Mouse (Mus musculus): ENCODE results near the gene Gzmm.

DNA sequence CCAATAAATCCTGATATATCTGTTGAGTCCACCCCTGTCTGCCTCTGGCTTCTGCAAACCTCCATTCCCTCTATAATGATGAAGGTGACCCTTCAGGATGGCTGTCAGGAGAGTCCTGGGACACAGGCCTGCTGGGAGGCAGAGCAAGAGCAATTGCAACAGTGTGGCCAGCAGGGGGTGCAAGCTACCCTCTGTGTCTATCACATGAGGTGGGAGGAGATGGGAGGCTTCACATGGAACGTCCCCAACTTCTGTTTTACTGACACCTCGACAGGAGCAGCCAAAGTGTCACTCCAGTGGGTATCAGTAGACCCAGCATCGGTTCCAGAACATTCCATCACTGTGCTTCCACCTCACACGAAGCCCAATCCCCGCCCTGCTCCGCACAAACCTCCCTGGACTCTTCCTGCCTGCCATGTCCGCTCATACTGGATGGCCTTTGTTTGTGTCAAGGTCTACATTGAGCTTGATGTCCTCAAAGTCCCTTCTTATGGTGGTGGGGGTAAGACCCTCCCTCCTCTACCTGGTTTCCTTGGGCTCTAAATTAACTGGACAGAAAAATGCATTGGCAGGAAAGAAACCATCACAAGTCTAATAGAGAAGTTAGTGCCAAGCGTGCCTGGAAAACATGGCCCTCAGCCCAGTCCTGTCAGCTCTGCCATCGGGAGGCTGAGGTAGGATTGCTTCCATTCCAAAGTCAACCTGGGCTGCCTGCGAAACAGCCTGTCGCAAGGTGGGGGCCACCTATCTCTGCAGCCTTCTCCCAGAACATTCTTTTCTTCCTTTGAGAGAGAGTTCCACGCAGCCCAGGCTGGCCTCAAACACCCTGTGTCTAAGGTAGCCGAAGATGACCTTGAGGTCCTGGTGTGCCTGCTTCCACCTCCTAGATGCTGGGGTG, 6.7 kb downstream of the Gzmm start:
- TF ChIP-seq CTCF (conservative IDR thresholded peaks at IDR 0.05; ENCODE audit: low read length) (peak; percentile 77), POU5F1 (IDR thresholded peaks at IDR 0.05; ENCODE audit: borderline replicate concordance, low read length) (no peak), NANOG (IDR thresholded peaks at IDR 0.05; ENCODE audit: borderline replicate concordance, low read length) (no peak)
